Mouse (Mus musculus) liver, embryonic 14.5 days (tissue): Measurements from ENCODE around the gene Lipe.

Experiments
- CTCF ChIP-seq: IDR thresholded peaks from 2 replicates; pipeline ENCODE4 v1.5.1; 2016; ENCODE audit warnings: antibody characterized with exemption, low read depth, control low read depth
- EP300 ChIP-seq: IDR thresholded peaks from 2 replicates; pipeline ENCODE4 v1.6.1; 2016; ENCODE audit warnings: antibody characterized with exemption, low read depth

DNA sequence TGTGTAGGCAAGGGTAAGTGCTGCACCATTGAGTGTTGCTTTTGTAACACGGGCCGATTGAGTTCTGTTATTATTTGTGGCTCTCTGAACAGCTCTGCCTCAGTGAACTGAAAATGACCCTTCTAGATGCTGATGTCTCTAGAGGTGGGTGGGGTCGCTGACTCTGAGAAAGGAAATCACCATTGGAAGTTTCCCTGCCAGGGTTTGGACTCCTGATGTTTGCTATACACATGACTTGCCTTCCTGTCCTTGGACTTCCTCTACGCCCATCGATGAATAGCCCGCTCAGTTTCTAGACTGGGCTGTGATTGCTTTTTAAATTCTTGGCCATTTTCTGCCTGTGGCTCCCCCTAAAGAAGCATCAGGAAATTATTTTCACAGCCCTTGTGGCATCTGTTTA, 37.7 kb upstream of the Lipe start:
- TF ChIP-seq CTCF, result no peak
- TF ChIP-seq EP300, result no peak
